Mouse (Mus musculus) erythroblast, embryonic 14.5 days (primary cell): Measurements from ENCODE around the gene Cnih3.

ENCODE experiments used
- GATA1 ChIP-seq: IDR thresholded peaks from 2 replicates; pipeline ENCODE4 v1.6.1; 2012; ENCODE audit warnings: low read length, inconsistent platforms, mixed read lengths
- TAL1 ChIP-seq: IDR thresholded peaks from 3 replicates; pipeline ENCODE4 v1.6.1; 2012; ENCODE audit warnings: low read length, inconsistent platforms, mixed read lengths

GRCm38 (mm10) chr1:181462906-181463179 lies 110.4 kb downstream of the Cnih3 start:
- TF ChIP-seq GATA1 (no peak), TAL1 (no peak)
